Mouse (Mus musculus) MEL (cell line): ENCODE results near the gene Tmem132d. TPM values are rescaled to one million over a fixed set of nuclear protein-coding genes. Genes with fewer than 3 reads are reported as not detected.

Source experiments
- DNase-seq: peaks from one replicate; pipeline ENCODE4 v3.0.0; 2011; ENCODE audit warnings: low read depth, low spot score
- H3K27ac ChIP-seq: 2 replicates; pipeline ENCODE4 v1.5.1; 2012; ENCODE audit warnings: low read depth, mild to moderate bottlenecking, control low read depth, low read length, moderate library complexity; ENCODE audit not compliant: control insufficient read depth
- H3K27me3 ChIP-seq, 2 experiments: fragments of 150-350 bp in 1 of 2; sonication (generic) in 1 of 2; 2 replicates each; pipeline ENCODE4 v1.6.1; 2012; ENCODE audit warnings: low read length in 2 of 2, mild to moderate bottlenecking in 2 of 2, improper control_type of control experiment in 1 of 2, moderate library complexity in 1 of 2; ENCODE audit not compliant: insufficient read depth in 2 of 2, control insufficient read depth in 1 of 2
- H3K36me3 ChIP-seq, 2 experiments: 2 replicates each; pipeline ENCODE4 v1.6.1; 2012 to 2014; ENCODE audit warnings: low read length in 2 of 2, improper control_type of control experiment in 1 of 2, inconsistent platforms in 1 of 2, mild to moderate bottlenecking in 1 of 2; ENCODE audit not compliant: insufficient read depth in 2 of 2, control insufficient read depth in 1 of 2
- H3K4me1 ChIP-seq, 2 experiments: fragments of 150-350 bp in 1 of 2; sonication (generic) in 1 of 2; 2 replicates each; pipeline ENCODE4 v1.6.1; 2012; ENCODE audit warnings: low read length in 2 of 2, improper control_type of control experiment in 1 of 2, mild to moderate bottlenecking in 1 of 2; ENCODE audit not compliant: insufficient read depth in 2 of 2, control insufficient read depth in 1 of 2
- H3K4me3 ChIP-seq, 2 experiments: fragments of 150-350 bp in 1 of 2; sonication (generic) in 1 of 2; 2 replicates each; pipeline ENCODE4 v1.5.1; 2012; ENCODE audit warnings: low read depth in 2 of 2, low read length in 2 of 2, mild to moderate bottlenecking in 2 of 2, moderate library complexity in 2 of 2, control low read depth in 1 of 2, improper control_type of control experiment in 1 of 2; ENCODE audit not compliant: control insufficient read depth in 1 of 2, insufficient read depth in 1 of 2
- H3K79me2 ChIP-seq: 2 replicates; pipeline ENCODE4 v1.6.1; 2012; ENCODE audit warnings: mild to moderate bottlenecking, low read length, moderate library complexity; ENCODE audit not compliant: control insufficient read depth, poor library complexity, insufficient read depth
- H3K9ac ChIP-seq: 2 replicates; pipeline ENCODE4 v1.6.1; 2012; ENCODE audit warnings: low read depth, mild to moderate bottlenecking, control low read depth, low read length, moderate library complexity; ENCODE audit not compliant: control insufficient read depth, poor library complexity, severe bottlenecking
- H3K9me3 ChIP-seq: fragments of 150-350 bp; sonication (generic); replicated peaks from 2 replicates; pipeline ENCODE4 v1.6.1; 2012; ENCODE audit warnings: mild to moderate bottlenecking, low read length, improper control_type of control experiment, moderate library complexity; ENCODE audit not compliant: insufficient read depth
- BHLHE40 ChIP-seq: IDR thresholded peaks from 2 replicates; pipeline ENCODE4 v1.6.1; 2012; ENCODE audit warnings: low read depth, mild to moderate bottlenecking, inconsistent platforms, low read length, improper control_type of control experiment, borderline replicate concordance
- CHD1 ChIP-seq: IDR thresholded peaks from 2 replicates; pipeline ENCODE4 v1.6.1; 2012; ENCODE audit warnings: low read depth, mild to moderate bottlenecking, inconsistent platforms, low read length, improper control_type of control experiment
- CHD2 ChIP-seq: IDR thresholded peaks from 2 replicates; pipeline ENCODE4 v1.6.1; 2011; ENCODE audit warnings: low read length, improper control_type of control experiment
- CTCF ChIP-seq, 3 experiments: IDR thresholded peaks in 2 of 3; conservative IDR thresholded peaks in 1 of 3; 2 replicates each; pipeline ENCODE4 v1.5.1; 2011 to 2012; ENCODE audit warnings: low read length in 3 of 3, low read depth in 2 of 3, mild to moderate bottlenecking in 2 of 3, improper control_type of control experiment in 1 of 3, inconsistent platforms in 1 of 3, mixed read lengths in 1 of 3, moderate library complexity in 1 of 3; ENCODE audit not compliant: control insufficient read depth in 1 of 3, insufficient read depth in 1 of 3, poor library complexity in 1 of 3, severe bottlenecking in 1 of 3
- E2F4 ChIP-seq: IDR thresholded peaks from 2 replicates; pipeline ENCODE4 v1.6.1; 2011; ENCODE audit warnings: low read depth, low read length, improper control_type of control experiment, borderline replicate concordance
- ELF1 ChIP-seq: IDR thresholded peaks from 2 replicates; pipeline ENCODE4 v1.6.1; 2014; ENCODE audit warnings: low read depth, mild to moderate bottlenecking, inconsistent platforms, low read length, improper control_type of control experiment, moderate library complexity
- ETS1 ChIP-seq: IDR thresholded peaks from 2 replicates; pipeline ENCODE4 v1.6.1; 2012; ENCODE audit warnings: low read depth, mild to moderate bottlenecking, inconsistent platforms, low read length, improper control_type of control experiment, moderate library complexity
- GABPA ChIP-seq: IDR thresholded peaks from 2 replicates; pipeline ENCODE4 v1.6.1; 2012; ENCODE audit warnings: low read depth, mild to moderate bottlenecking, inconsistent platforms, low read length, improper control_type of control experiment, moderate library complexity
- GATA1 ChIP-seq: IDR thresholded peaks from 2 replicates; pipeline ENCODE4 v1.6.1; 2011; ENCODE audit warnings: low read depth, low read length, improper control_type of control experiment
- HCFC1 ChIP-seq: IDR thresholded peaks from 2 replicates; pipeline ENCODE4 v1.6.1; 2012; ENCODE audit warnings: low read depth, mild to moderate bottlenecking, inconsistent platforms, low read length, improper control_type of control experiment, moderate library complexity
- JUND ChIP-seq: IDR thresholded peaks from 2 replicates; pipeline ENCODE4 v1.6.1; 2011; ENCODE audit warnings: low read depth, mild to moderate bottlenecking, improper control_type of control experiment, low read length
- KAT2A ChIP-seq: conservative IDR thresholded peaks from 2 replicates; pipeline ENCODE4 v1.6.1; 2012; ENCODE audit warnings: low read depth, low read length, improper control_type of control experiment, inconsistent platforms
- MAFK ChIP-seq: IDR thresholded peaks from 2 replicates; pipeline ENCODE4 v1.6.1; 2011; ENCODE audit warnings: low read depth, mild to moderate bottlenecking, low read length, improper control_type of control experiment, borderline replicate concordance
- MAZ ChIP-seq: IDR thresholded peaks from 2 replicates; pipeline ENCODE4 v1.6.1; 2012; ENCODE audit warnings: low read depth, mild to moderate bottlenecking, inconsistent platforms, low read length, improper control_type of control experiment
- MXI1 ChIP-seq: IDR thresholded peaks from 2 replicates; pipeline ENCODE4 v1.6.1; 2011; ENCODE audit warnings: mild to moderate bottlenecking, low read depth, low read length, improper control_type of control experiment
- MYB ChIP-seq: IDR thresholded peaks from 2 replicates; pipeline ENCODE4 v1.6.1; 2011; ENCODE audit warnings: mild to moderate bottlenecking, low read depth, low read length, improper control_type of control experiment
- MYC ChIP-seq: IDR thresholded peaks from 2 replicates; pipeline ENCODE4 v1.6.1; 2011; ENCODE audit warnings: low read depth, mild to moderate bottlenecking, low read length, improper control_type of control experiment, moderate library complexity
- NRF1 ChIP-seq: IDR thresholded peaks from 2 replicates; pipeline ENCODE4 v1.6.1; 2014; ENCODE audit warnings: low read depth, mild to moderate bottlenecking, inconsistent platforms, low read length, improper control_type of control experiment, moderate library complexity; ENCODE audit not compliant: poor library complexity, insufficient read depth, severe bottlenecking
- POLR2A ChIP-seq, 2 experiments: IDR thresholded peaks; 2 replicates each; pipeline ENCODE4 v1.6.1; 2011 to 2012; ENCODE audit warnings: low read length in 2 of 2, mild to moderate bottlenecking in 2 of 2, control low read depth in 1 of 2, improper control_type of control experiment in 1 of 2, low read depth in 1 of 2, moderate library complexity in 1 of 2; ENCODE audit not compliant: control insufficient read depth in 1 of 2, insufficient read depth in 1 of 2, poor library complexity in 1 of 2
- POLR2AphosphoS2 ChIP-seq: IDR thresholded peaks from 2 replicates; pipeline ENCODE4 v1.6.1; 2011; ENCODE audit warnings: low read length, improper control_type of control experiment
- POLR2AphosphoS5 ChIP-seq: IDR thresholded peaks from 2 replicates; pipeline ENCODE4 v1.6.1; 2012; ENCODE audit warnings: low read depth, borderline replicate concordance, mild to moderate bottlenecking, inconsistent platforms, low read length, moderate library complexity, mixed read lengths
- RAD21 ChIP-seq: IDR thresholded peaks from 2 replicates; pipeline ENCODE4 v1.6.1; 2011; ENCODE audit warnings: mild to moderate bottlenecking, low read depth, low read length, improper control_type of control experiment
- RCOR1 ChIP-seq: IDR thresholded peaks from 2 replicates; pipeline ENCODE4 v1.6.1; 2012; ENCODE audit warnings: low read depth, mild to moderate bottlenecking, inconsistent platforms, low read length, improper control_type of control experiment
- SIN3A ChIP-seq: IDR thresholded peaks from 2 replicates; pipeline ENCODE4 v1.6.1; 2012; ENCODE audit warnings: low read length, improper control_type of control experiment, inconsistent platforms
- SMC3 ChIP-seq: IDR thresholded peaks from 2 replicates; pipeline ENCODE4 v1.6.1; 2011; ENCODE audit warnings: low read depth, low read length, improper control_type of control experiment
- TAL1 ChIP-seq: IDR thresholded peaks from 2 replicates; pipeline ENCODE4 v1.6.1; 2012; ENCODE audit warnings: mild to moderate bottlenecking, inconsistent platforms, low read length, moderate library complexity, mixed read lengths
- TCF12 ChIP-seq: IDR thresholded peaks from 2 replicates; pipeline ENCODE4 v1.6.1; 2014; ENCODE audit warnings: low read depth, mild to moderate bottlenecking, inconsistent platforms, low read length, improper control_type of control experiment, moderate library complexity
- UBTF ChIP-seq: IDR thresholded peaks from 2 replicates; pipeline ENCODE4 v1.6.1; 2012; ENCODE audit warnings: low read depth, mild to moderate bottlenecking, inconsistent platforms, low read length, improper control_type of control experiment, moderate library complexity, borderline replicate concordance; ENCODE audit not compliant: insufficient read depth
- USF1 ChIP-seq: IDR thresholded peaks from 2 replicates; pipeline ENCODE4 v1.6.1; 2014; ENCODE audit warnings: low read depth, mild to moderate bottlenecking, inconsistent platforms, low read length, improper control_type of control experiment, moderate library complexity
- USF2 ChIP-seq, 2 experiments: IDR thresholded peaks; 2 replicates each; pipeline ENCODE4 v1.6.1; 2011 to 2012; ENCODE audit warnings: improper control_type of control experiment in 2 of 2, low read length in 2 of 2, borderline replicate concordance in 1 of 2, inconsistent platforms in 1 of 2, low read depth in 1 of 2, mild to moderate bottlenecking in 1 of 2; ENCODE audit not compliant: insufficient read depth in 1 of 2
- ZC3H11A ChIP-seq: IDR thresholded peaks from 2 replicates; pipeline ENCODE4 v1.6.1; 2012; ENCODE audit warnings: low read depth, mild to moderate bottlenecking, inconsistent platforms, low read length, improper control_type of control experiment
- ZMIZ1 ChIP-seq: IDR thresholded peaks from 2 replicates; pipeline ENCODE4 v1.6.1; 2012; ENCODE audit warnings: low read depth, mild to moderate bottlenecking, inconsistent platforms, low read length, improper control_type of control experiment, moderate library complexity
- polyA plus RNA-seq, 2 experiments: library from polyadenylated mRNA; stranded (reverse) in 1 of 2; unstranded in 1 of 2; fragments of >175 nt in 1 of 2; fragments of >200 nt in 1 of 2; gene quantifications; 2 replicates each; pipeline versions ENCODE4 v1.2.1 to v1.2.4; 2012; ENCODE audit warnings: low replicate concordance in 2 of 2, low read depth in 1 of 2; ENCODE audit not compliant: insufficient read length in 2 of 2, insufficient read depth in 1 of 2, missing spikeins in 1 of 2
- total RNA-seq: library from RNA; depleted of rRNA; stranded (reverse); fragments of 300-350 nt; gene quantifications from 2 replicates; pipeline ENCODE4 v1.2.3, GENCODE M21; 2012

The Tmem132d gene
- total and polyA plus RNA-seq, 3 experiments = not detected

DNA sequence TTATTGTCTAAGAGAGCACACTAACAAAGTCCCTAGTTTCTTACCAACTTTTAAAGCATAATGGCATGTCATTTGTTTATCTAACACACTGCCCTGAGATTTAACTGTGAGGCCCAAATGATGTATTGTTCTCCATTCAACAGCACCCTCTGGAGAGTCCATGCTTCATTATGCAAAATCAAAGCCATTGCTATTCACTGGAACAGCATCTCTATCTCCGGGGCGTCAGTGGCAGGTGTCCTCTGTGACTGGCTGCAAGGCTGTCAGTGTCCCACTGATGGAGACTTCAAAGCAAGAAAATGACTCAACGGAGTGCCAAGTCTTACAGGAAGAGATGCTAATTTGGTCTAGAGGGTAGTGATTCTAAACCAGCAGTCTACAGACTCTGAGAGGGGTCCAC lies 508.8 kb downstream of the Tmem132d start:
- no peaks in the 10 kb centered on the region for H3K9me3 ChIP-seq
- no peak for DNase-seq
- H3K36me3 ChIP-seq = no peaks in the 10 kb centered on the region
- no peak for TF ChIP-seq ELF1
- no peak for TF ChIP-seq GATA1
- TF ChIP-seq SMC3 = no peak
- TF ChIP-seq MYC = no peak
- no peak for TF ChIP-seq SIN3A
- TF ChIP-seq RAD21 = no peak
- TF ChIP-seq ZMIZ1 = no peak
- TF ChIP-seq RCOR1 = no peak
- TF ChIP-seq KAT2A = no peak
- TF ChIP-seq CHD1 = no peak
- TF ChIP-seq JUND = no peak
- no peak for TF ChIP-seq TCF12
- no peak for TF ChIP-seq POLR2AphosphoS5
- TF ChIP-seq ZC3H11A = no peak
- no peak for TF ChIP-seq TAL1
- TF ChIP-seq USF2 (IDR thresholded peaks at IDR 0.05; ENCODE audit: borderline replicate concordance in 1 of 2, insufficient read depth in 1 of 2, low read depth in 1 of 2, low read length in 2 of 2) = no peak
- no peak for TF ChIP-seq CHD2
- no peak for TF ChIP-seq MYB
- TF ChIP-seq E2F4 = no peak
- no peak for TF ChIP-seq POLR2A (IDR thresholded peaks at IDR 0.05; ENCODE audit: control insufficient read depth in 1 of 2, insufficient read depth in 1 of 2, low read depth in 1 of 2, low read length in 2 of 2, poor library complexity in 1 of 2)
- H3K27ac ChIP-seq = no peak overlapping the region
- H3K4me3 ChIP-seq = no peak overlapping the region
- H3K4me1 ChIP-seq = no peaks in the 10 kb centered on the region
- no peaks in the 10 kb centered on the region for H3K79me2 ChIP-seq
- no peaks in the 10 kb centered on the region for H3K27me3 ChIP-seq
- no peak overlapping the region for H3K9ac ChIP-seq

DNA sequence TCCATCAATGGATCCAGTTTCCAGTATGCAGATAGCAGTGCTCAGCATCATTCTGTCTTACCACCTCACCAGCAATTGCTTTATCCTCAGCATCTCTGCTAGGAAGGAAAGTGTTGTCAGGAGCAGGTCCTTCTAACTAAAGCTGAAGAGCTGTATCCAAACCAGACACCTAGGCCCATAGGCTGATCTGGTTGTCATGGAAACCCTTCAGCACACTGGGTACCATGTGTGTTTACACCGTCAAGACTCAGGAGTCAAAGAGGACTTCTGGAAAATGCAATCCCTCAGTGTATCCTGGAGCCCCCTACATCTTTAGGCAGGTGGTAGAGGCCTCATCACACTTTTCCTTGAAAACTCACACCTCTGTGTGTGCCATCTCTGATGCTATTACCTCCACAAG lies 513.7 kb downstream of the Tmem132d start:
- no peaks in the 10 kb centered on the region for H3K9me3 ChIP-seq
- H3K27ac ChIP-seq = no peak overlapping the region
- H3K27me3 ChIP-seq = no peaks in the 10 kb centered on the region
- H3K9ac ChIP-seq = no peak overlapping the region
- H3K36me3 ChIP-seq = no peaks in the 10 kb centered on the region
- no peaks in the 10 kb centered on the region for H3K4me1 ChIP-seq
- TF ChIP-seq ETS1 = no peak
- TF ChIP-seq TCF12 = no peak
- no peak for TF ChIP-seq GATA1
- TF ChIP-seq USF1 = no peak
- TF ChIP-seq MAZ = no peak
- TF ChIP-seq ZC3H11A = no peak
- no peak for TF ChIP-seq TAL1
- no peak for TF ChIP-seq MAFK
- no peak for TF ChIP-seq MYB
- no peak for TF ChIP-seq POLR2A (IDR thresholded peaks at IDR 0.05; ENCODE audit: control insufficient read depth in 1 of 2, insufficient read depth in 1 of 2, low read depth in 1 of 2, low read length in 2 of 2, poor library complexity in 1 of 2)
- TF ChIP-seq BHLHE40 = no peak
- no peak for TF ChIP-seq UBTF
- TF ChIP-seq POLR2AphosphoS2 = no peak
- no peak for TF ChIP-seq HCFC1
- no peak for TF ChIP-seq JUND
- no peak for TF ChIP-seq GABPA
- TF ChIP-seq MYC = no peak
- no peak for TF ChIP-seq CTCF (IDR thresholded peaks at IDR 0.05 in 2 of 3, conservative IDR thresholded peaks at IDR 0.05 in 1 of 3; ENCODE audit: control insufficient read depth in 1 of 3, insufficient read depth in 1 of 3, low read depth in 2 of 3, low read length in 3 of 3, poor library complexity in 1 of 3, severe bottlenecking in 1 of 3)
- no peak for TF ChIP-seq NRF1
- no peak for TF ChIP-seq MXI1
- no peak overlapping the region for H3K4me3 ChIP-seq
- no peak for DNase-seq
- H3K79me2 ChIP-seq = no peaks in the 10 kb centered on the region
